Mouse (Mus musculus): ENCODE measurements around the gene Ffar2.

Ffar2 gene

GRCm38 (mm10) chr7:30821532-30821931 is 2.0 kb downstream of the Ffar2 start:
- no peak for DNase-seq (ENCODE audit: low spot score)

DNA sequence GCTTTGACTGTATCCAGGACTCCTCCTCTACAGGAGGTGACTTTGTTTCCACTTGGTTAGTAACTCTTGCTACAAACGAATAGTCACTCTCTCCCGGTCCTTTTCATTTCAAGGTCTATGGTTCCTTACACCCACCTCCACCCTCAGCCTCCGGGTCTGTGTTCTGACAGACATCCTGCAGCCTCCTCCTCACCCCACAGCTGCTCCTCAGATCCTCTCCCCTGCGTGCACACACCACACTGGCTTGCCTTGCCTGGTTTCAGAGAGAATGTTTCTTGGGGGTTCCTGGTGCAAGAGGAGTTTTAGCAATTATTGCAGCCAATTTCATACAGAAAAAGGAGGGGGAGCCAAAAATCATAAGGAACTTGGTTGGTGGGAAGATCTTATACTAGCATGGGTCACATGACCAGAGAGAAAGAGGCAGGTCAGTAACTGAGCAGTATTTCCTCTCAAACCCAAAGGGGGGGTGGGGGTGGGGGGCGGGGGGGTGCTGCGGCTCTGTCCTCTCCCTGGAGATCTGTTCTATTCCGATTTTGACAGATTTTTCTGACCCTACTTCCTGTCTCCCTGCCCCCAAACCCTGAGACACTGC is 2.6 kb downstream of the Ffar2 start:
- no peak for DNase-seq (ENCODE audit: low spot score)

DNA sequence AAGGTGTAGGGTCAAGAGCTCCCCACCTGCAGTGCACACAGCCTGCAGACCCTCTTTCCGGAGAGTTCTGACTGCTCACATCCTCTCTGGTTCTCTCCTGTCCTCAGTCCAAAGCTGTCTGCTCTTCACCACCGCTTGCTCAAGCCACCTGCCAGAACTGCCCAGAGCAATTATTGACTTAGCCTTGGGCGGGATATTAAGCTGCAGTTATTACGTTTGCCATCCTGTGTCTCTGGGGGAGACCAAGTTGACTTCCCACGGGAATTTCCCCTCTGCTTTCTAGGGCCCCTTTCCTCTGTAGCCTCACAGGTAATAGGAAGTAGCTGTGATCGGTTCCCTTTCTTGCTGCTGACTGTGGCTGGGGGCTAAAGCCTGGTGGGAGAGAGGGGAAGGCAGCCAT is 3.4 kb downstream of the Ffar2 start:
- DNase-seq (ENCODE audit: low spot score), result no peak

GRCm38 (mm10) chr7:30812291-30812807 is 11.2 kb downstream of the Ffar2 start:
- no peak for DNase-seq (ENCODE audit: low spot score)

GRCm38 (mm10) chr7:30811757-30812290 is 11.8 kb downstream of the Ffar2 start:
- no peak for DNase-seq (ENCODE audit: low spot score)

DNA sequence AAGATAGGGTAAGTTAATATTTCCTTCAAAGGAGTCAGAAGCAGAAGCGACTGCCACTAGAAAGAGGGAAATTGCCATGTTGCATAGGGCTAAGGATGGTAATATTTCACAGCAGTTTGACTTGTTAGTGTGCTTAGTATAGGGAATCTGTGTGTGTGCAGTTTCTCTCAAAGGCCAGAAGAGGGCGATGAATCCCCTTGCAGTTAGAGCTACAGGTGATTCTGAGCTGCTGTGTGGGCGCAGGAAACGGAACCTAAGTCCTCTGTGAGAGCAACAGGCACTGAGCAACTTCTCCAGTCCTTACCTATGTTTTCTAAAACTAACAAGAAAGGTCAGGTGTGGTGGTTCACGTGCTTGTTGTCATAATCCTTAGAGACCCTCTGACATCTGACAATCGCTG is 13.3 kb downstream of the Ffar2 start:
- DNase-seq (ENCODE audit: low spot score), result no peak

DNA sequence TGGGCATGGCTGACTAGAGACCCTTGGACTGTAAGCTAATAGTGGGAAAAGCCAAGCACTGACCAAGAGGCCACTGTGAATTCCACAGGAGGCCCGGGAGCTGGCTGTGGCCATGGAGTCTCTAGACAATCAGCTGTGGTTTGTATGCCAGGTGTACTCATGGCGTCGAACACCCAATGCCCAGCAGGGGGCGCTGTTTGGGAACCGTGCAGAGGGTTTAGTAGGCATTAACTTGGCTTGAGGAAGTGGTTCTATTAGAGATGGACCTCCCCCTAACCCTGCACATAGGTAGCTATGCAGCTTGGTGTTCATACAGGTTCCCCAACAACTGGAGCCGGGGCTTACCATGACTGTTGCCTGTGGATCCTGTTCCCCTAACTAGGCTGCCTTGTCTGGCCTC is 17.7 kb downstream of the Ffar2 start:
- no peak for DNase-seq (ENCODE audit: low spot score)

GRCm38 (mm10) chr7:30804026-30804715 is 19.4 kb downstream of the Ffar2 start:
- DNase-seq (ENCODE audit: low spot score), result no peak

GRCm38 (mm10) chr7:30803256-30803655 is 20.3 kb downstream of the Ffar2 start:
- DNase-seq (ENCODE audit: low spot score), result no peak

DNA sequence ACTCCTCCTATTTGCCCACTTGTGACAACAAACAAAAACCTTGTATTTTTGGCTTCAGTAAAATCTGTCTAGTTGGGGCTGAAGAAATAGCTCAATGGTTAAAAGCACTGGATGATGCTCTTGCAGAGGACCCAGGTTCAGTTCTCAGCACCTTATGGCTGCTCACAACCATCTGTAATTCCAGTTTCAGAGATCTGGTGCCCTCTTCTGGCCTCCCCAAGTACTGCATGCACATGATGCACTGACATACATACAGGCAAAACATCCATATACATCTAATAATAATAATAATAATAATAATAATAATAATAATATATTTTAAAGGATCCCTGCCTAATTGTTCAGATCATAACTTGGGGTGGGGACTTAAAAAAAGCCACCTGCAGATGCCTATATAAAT is 22.9 kb downstream of the Ffar2 start:
- DNase-seq (ENCODE audit: low spot score), result no peak

DNA sequence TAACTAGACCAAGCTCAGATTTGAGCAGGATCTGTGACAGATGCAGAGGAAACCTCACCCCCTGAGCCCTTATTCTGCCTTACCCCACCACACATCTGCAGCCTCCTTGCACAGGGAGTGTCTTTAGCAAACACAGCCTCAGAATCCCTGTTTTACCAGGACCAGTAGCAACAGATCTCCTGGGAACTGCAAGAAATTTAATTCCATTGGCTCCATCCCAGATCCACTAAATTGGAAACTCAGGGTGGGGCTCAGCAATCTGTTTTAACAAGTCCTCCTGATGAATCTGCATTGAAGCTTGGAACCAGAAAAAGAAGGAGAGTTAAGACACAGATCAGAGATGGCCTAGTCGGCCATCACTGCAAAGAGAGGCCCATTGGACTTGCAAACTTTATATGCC is 26.8 kb downstream of the Ffar2 start:
- DNase-seq (ENCODE audit: low spot score), result peak; percentile 22

DNA sequence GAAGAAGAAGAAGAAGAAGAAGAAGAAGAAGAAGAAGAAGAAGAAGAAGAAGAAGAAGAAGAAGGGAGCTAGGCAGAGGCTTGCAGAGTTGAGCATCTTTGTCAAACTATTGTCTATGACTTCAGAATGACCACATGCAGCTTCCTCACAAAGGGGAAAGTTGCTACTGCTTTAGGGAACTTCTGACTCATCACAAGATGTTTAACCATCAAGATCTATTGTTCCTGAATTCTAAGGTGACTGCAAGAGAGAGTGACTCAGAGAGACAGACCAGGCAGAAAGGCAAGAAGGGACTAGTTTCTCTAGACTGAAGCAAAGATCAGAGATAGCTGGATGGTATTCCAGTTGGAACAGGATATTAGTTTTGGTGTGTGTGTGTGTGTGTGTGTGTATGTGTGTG is 28.7 kb downstream of the Ffar2 start:
- no peak for DNase-seq (ENCODE audit: low spot score)

DNA sequence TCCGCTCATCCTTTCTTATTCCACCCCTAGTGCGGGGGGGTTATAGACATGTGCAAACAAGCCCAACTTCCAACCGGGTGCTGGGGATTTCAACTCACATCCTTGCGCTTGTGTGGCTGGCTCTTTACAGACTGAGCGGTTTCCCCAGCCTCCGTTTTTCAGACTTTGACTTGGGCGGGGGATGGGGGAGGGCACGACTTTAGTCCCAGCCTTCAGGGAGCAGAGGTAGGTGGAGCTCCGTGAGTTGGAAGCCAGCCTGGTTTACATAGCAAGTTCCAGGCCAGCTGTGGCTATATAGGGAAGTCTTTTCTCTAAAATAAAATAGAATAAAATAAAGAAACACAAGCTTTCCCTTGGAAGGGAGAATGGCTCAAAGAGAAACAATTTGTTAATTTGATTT is 31.7 kb downstream of the Ffar2 start:
- no peak for DNase-seq (ENCODE audit: low spot score)

DNA sequence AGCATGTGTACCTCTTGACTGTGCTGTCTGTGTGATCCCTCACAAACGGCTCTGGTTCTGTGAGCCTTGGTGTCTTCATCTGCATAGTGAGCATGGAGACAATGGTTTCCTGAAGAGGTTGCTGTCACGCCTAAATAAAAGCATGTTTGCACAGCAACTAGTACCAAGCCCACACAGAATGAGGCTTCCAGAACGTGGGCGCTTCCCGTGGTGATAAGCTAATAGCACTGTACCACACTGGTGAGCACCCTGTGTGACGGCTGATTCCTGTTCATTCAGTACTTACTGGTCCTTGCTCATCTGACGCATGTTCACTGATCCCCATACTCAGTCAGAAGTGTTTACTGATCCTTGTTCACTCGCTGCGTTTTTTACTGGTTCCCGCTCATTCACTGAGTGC is 33.4 kb downstream of the Ffar2 start:
- no peak for DNase-seq (ENCODE audit: low spot score)

DNA sequence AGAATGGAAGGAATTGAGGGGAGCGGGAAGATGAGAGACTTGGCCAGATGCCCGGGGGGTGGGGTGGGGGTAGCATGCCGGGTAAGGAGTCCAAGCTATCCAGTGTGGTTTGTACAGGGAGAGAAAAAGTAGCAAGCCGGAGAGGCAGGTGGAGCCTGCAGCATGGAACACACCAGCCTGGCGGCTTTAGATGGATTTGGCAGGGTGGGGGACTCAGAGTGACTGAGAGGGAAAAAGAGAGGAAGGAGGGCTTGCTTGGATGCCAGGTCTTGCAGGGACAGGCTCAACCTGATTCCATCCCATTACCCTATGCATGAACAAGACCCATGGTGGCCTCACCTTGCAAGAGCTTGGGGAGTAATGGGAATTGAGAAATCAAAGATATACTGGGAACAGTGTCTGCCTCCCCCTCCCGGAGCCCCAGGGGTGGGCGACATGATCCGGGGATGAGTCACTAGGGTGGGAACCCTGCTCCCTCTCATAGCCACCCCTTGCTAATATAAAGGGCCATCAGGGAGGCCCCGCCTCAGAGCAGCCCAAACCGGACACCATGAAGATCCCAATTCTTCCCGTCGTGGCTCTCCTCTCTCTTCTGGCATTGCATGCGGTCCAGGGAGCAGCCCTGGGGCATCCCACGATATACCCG is 36.1 kb downstream of the Ffar2 start, which contains the start of gene Krtdap:
Krtdap (plus strand) TSS at position 520 of the 646 bp plus-strand sequence.
- no peak for DNase-seq (ENCODE audit: low spot score)

GRCm38 (mm10) chr7:30785721-30786546 is 37.6 kb downstream of the Ffar2 start:
- DNase-seq (ENCODE audit: low spot score), result peak; percentile 43

DNA sequence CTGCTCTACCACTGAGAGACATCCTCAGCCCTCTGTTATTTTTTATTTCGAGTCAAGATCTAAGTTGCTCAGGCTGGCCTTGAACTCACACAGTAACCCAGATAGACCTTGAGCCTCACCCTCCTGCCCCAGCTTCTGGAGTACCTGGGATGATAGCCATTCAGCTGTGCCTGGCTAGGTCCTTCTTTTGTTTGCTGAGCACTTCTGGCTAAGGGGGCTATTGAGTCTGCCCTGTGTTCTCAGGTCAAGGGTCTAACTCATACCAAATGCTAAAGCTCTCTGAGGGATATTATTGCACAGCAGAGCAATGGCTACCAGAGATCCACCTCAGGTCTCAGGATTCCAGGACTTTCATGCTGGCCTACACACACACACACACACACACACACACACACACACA is 38.4 kb downstream of the Ffar2 start:
- DNase-seq (ENCODE audit: low spot score), result no peak

GRCm38 (mm10) chr7:30782658-30783057 is 40.9 kb downstream of the Ffar2 start:
- no peak for DNase-seq (ENCODE audit: low spot score)

DNA sequence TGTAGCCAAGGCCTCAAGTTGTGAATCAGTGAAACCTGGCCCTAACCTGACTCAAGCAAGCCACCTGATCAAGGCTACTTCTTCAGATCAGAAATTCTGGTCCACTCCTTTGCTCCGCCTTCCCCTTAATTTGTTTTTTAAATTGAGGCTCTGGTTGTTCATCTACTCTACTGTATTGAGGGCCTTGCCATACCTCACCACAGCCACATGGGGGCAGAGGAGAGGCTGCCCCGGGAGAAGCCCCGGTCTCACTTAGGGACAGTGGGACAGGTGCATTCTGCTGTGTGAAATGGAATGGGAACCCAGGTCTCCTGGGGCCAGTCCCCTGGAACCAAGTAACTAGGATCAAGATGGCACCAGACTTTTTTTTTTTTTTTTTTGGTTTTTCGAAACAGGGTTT is 41.8 kb downstream of the Ffar2 start:
- DNase-seq (ENCODE audit: low spot score), result no peak

- no peak for DNase-seq (ENCODE audit: low spot score)
These were observed 45.7 kb downstream of the Ffar2 start for GRCm38 (mm10) chr7:30777911-30778310.

DNA sequence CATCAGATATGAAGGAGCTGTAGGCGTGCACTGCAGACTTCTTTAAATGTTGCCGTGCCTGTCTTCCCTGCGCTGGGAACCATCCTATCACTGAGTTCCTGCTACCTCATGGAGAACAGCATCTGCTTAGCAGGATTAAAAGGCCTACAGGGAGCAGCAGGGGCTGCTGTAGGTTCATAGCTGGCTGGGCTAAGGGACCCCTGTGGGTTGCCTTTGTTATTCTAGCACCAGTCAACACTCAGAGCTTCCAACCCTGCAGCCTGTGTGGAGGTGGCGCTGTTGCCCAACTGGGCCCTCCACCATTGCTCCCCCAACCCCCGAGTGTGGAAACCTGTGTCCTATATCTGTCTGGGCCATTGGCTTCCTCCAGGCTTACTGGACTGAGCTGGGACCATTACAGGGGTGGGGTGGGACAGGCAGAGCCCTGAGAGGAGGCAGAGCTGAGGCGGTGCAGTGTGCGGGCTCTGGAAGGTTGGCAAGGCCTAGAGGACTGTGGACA is 46.4 kb downstream of the Ffar2 start:
- DNase-seq (ENCODE audit: low spot score), result no peak

DNA sequence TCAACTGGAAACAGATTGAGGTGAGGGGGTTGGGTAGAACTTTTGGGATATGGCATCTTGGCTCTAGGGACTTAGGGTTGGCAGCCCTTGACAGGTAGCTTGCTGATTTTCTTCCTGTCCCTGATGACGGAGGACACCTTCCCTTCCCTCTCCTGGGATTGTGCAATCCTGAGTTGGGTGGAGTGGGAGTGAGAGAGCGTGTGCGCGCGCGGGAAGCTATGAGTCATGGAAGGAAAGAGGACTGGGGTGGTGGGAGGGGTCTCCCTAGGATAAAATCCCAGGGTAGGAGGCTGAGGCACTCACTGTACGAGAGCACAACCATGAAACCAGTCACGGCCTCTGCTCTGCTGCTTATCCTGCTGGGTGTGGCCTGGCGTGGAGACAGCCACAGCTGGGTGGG is 47.5 kb downstream of the Ffar2 start:
- DNase-seq (ENCODE audit: low spot score), result no peak

Data from layer of hippocampus, adult 11-12 months (tissue).